23 mouse cellular contexts compared by ENCODE assay signal in genomic region chr8:120777184-120777583, GRCm38 (mm10).
"Had no signal": no experiment of that assay in that cellular context is flagged by ENCODE, and none has a peak within 500 bp of the region (broad histone marks: within the 10 kb centered on the region; RNA-seq: fewer than 3 reads in every experiment).

No protein-coding gene starts in this region.

- H3K4me3 ChIP-seq: gastrocnemius, adult 2 months; heart, adult 2 months; heart, embryonic 13.5 days; heart, embryonic 15.5 days; hindbrain, embryonic 13.5 days; hindbrain, embryonic 15.5 days; limb, embryonic 13.5 days; limb, embryonic 15.5 days; liver, embryonic 13.5 days had no signal

- H3K4me1 ChIP-seq: hindbrain, embryonic 15.5 days; limb, embryonic 15.5 days; liver, embryonic 13.5 days had no signal

- H3K9ac ChIP-seq: heart, embryonic 13.5 days; heart, embryonic 15.5 days; hindbrain, embryonic 13.5 days; hindbrain, embryonic 15.5 days; limb, embryonic 13.5 days; limb, embryonic 15.5 days; liver, embryonic 13.5 days had no signal

- H3K4me2 ChIP-seq: heart, embryonic 11.5 days; heart, embryonic 13.5 days; heart, embryonic 15.5 days; hindbrain, embryonic 13.5 days; hindbrain, embryonic 15.5 days; limb, embryonic 13.5 days; limb, embryonic 15.5 days; liver, embryonic 13.5 days had no signal

- H3K27ac ChIP-seq: gastrocnemius, adult 2 months; heart, adult 2 months; heart, embryonic 13.5 days; heart, embryonic 15.5 days; hindbrain, embryonic 13.5 days; hindbrain, embryonic 15.5 days; hindbrain, postnatal 0 days; limb, embryonic 13.5 days; limb, embryonic 15.5 days; liver, embryonic 13.5 days had no signal

- ATAC-seq: intestine, postnatal 0 days had no signal

- H3K9me3 ChIP-seq: heart, embryonic 13.5 days; heart, embryonic 15.5 days; hindbrain, embryonic 13.5 days; hindbrain, embryonic 15.5 days; limb, embryonic 15.5 days; liver, embryonic 13.5 days had no signal

- H3K27me3 ChIP-seq: hindbrain, embryonic 15.5 days; liver, embryonic 13.5 days had no signal

- DNase-seq: gastrocnemius, adult 2 months; gastrocnemius, postnatal 10 days; gastrocnemius, postnatal 25 days; heart, adult 11 months; heart, adult 2 months; heart, postnatal 14 days; heart, postnatal 36 days; kidney, adult 18-20 months; kidney, adult 8-10 months; kidney, postnatal 10 days; kidney, postnatal 36 days; layer of hippocampus, adult 9-11 months; layer of hippocampus, postnatal 36 days; liver, embryonic 13.5 days had no signal

- H3K36me3 ChIP-seq: heart, embryonic 13.5 days; heart, embryonic 15.5 days; hindbrain, embryonic 13.5 days; hindbrain, embryonic 15.5 days; limb, embryonic 13.5 days; limb, embryonic 15.5 days; liver, embryonic 13.5 days had no signal
